Mouse (Mus musculus): ENCODE measurements around the gene Rpl18a. TPM values are rescaled to one million over a fixed set of nuclear protein-coding genes. Genes with fewer than 3 reads are reported as not detected.
A peak's percentile ranks its signal among the peaks of the same experiment; 100 is the strongest.

Gene Rpl18a
- polyA plus RNA-seq, 1 experiment from 2014 or later: 4,263 TPM

- peaks cover 12% of the 10 kb centered on the region for H3K36me3 ChIP-seq
- no peaks in the 10 kb centered on the region for H3K9me3 ChIP-seq
- peaks cover 31% of the 10 kb centered on the region for H3K27me3 ChIP-seq
- H3K4me2 ChIP-seq (replicated peaks): peak overlapping the region; percentile 96
- peak overlapping the region; percentile 70 for H3K9ac ChIP-seq
- peak overlapping the region; percentile 51 for H3K4me3 ChIP-seq
- WGBS: 3% methylated on average over 24 of the region's 24 CpGs
- peak overlapping the region; percentile 70 for H3K27ac ChIP-seq
- peak; percentile 4 for ATAC-seq (ENCODE audit: low FRiP score, low read depth)
- peaks cover 51% of the 10 kb centered on the region for H3K4me1 ChIP-seq
These were observed 32.4 kb downstream of the Rpl18a start for GRCm38 (mm10) chr8:70864712-70865221.

GRCm38 (mm10) chr8:70863956-70864711, 33.1 kb downstream of the Rpl18a start:
- H3K9ac ChIP-seq: peak overlapping the region; percentile 70
- peak overlapping the region; percentile 96 for H3K4me2 ChIP-seq (replicated peaks)
- ATAC-seq (ENCODE audit: low FRiP score, low read depth): no peak
- peaks cover 31% of the 10 kb centered on the region for H3K27me3 ChIP-seq
- H3K27ac ChIP-seq: 0 out of 2 replicates have a peak overlapping the region, but pooled peaks have one; percentile 70
- H3K4me1 ChIP-seq: peaks cover 48% of the 10 kb centered on the region
- H3K36me3 ChIP-seq: peaks cover 12% of the 10 kb centered on the region
- no peaks in the 10 kb centered on the region for H3K9me3 ChIP-seq
- under 1% methylated on average over 46 of the region's 46 CpGs for WGBS
- H3K4me3 ChIP-seq: peak overlapping the region; percentile 51

- ATAC-seq (ENCODE audit: low FRiP score, low read depth): no peak
- peaks cover 43% of the 10 kb centered on the region for H3K4me1 ChIP-seq
- H3K9ac ChIP-seq: peak within 1 kb of the TSS; percentile 70
- WGBS: under 1% methylated on average over 55 of the region's 55 CpGs
- H3K9me3 ChIP-seq: no peaks in the 10 kb centered on the region
- H3K27ac ChIP-seq: no peak within 1 kb of the TSS
- peaks cover 31% of the 10 kb centered on the region for H3K27me3 ChIP-seq
- H3K4me3 ChIP-seq: peak within 1 kb of the TSS; percentile 51
- H3K36me3 ChIP-seq: peaks cover 4% of the 10 kb centered on the region
- peak within 1 kb of the TSS; percentile 96 for H3K4me2 ChIP-seq (replicated peaks)
These were observed 34.2 kb downstream of the Rpl18a start, which contains the start of gene Kcnn1 for GRCm38 (mm10) chr8:70862824-70863641. Gene Kcnn1, minus strand, starts transcription at chr8:70863258.

- H3K36me3 ChIP-seq: peaks cover 4% of the 10 kb centered on the region; the same call in 1 of the 2 replicates
- 14% methylated on average over 4 of the region's 4 CpGs for WGBS
- H3K9ac ChIP-seq: 0 out of 2 replicates have a peak overlapping the region, but pooled peaks have one; percentile 73
- H3K4me2 ChIP-seq (replicated peaks): peak overlapping the region; percentile 85
- no peak for ATAC-seq (ENCODE audit: low FRiP score, low read depth)
- H3K4me1 ChIP-seq: peaks cover 31% of the 10 kb centered on the region
- peaks cover 14% of the 10 kb centered on the region for H3K27me3 ChIP-seq
- peak overlapping the region; percentile 54 for H3K4me3 ChIP-seq
- peak overlapping the region; percentile 39; the same call in 1 of the 2 replicates for H3K27ac ChIP-seq
- no peaks in the 10 kb centered on the region for H3K9me3 ChIP-seq
These were observed 39.7 kb downstream of the Rpl18a start for GRCm38 (mm10) chr8:70857516-70857915.

- H3K27ac ChIP-seq: no peak overlapping the region
- peak; percentile 72 for ATAC-seq (ENCODE audit: low FRiP score, low read depth)
These were observed 40.5 kb downstream of the Rpl18a start for GRCm38 (mm10) chr8:70856541-70857197.

GRCm38 (mm10) chr8:70856028-70856427, 41.2 kb downstream of the Rpl18a start:
- Histone ChIP-seq H3K27ac (no peak overlapping the region), H3K9ac (no peak overlapping the region; the same call in 1 of the 2 replicates), H3K4me1 (peaks cover 40% of the 10 kb centered on the region), H3K4me2 (replicated peaks) (peak overlapping the region; percentile 85), H3K4me3 (peak overlapping the region; percentile 54; the same call in 1 of the 2 replicates), H3K36me3 (peaks cover 6% of the 10 kb centered on the region; the same call in 1 of the 2 replicates), H3K9me3 (no peaks in the 10 kb centered on the region), H3K27me3 (no peaks in the 10 kb centered on the region)
- no peak for ATAC-seq (ENCODE audit: low FRiP score, low read depth)
- 64% methylated on average over 5 of the region's 5 CpGs for WGBS

More at GRCm38 (mm10) chr8:70856541-70857197, 40.5 kb downstream of the Rpl18a start:
- WGBS: 7% methylated on average over 33 of the region's 33 CpGs
- Histone ChIP-seq H3K4me1 (peaks cover 36% of the 10 kb centered on the region), H3K9ac (peak overlapping the region; percentile 73), H3K9me3 (no peaks in the 10 kb centered on the region), H3K4me3 (peak overlapping the region; percentile 54), H3K4me2 (replicated peaks) (peak overlapping the region; percentile 85), H3K27me3 (peaks cover 5% of the 10 kb centered on the region), H3K36me3 (peaks cover 6% of the 10 kb centered on the region; the same call in 1 of the 2 replicates)

GRCm38 (mm10) chr8:70853863-70854262, 43.3 kb downstream of the Rpl18a start:
- H3K27ac ChIP-seq: no peak overlapping the region
- H3K4me2 ChIP-seq (replicated peaks): no peak overlapping the region
- WGBS: 85% methylated on average over 2 of the region's 2 CpGs
- H3K4me1 ChIP-seq: peaks cover 40% of the 10 kb centered on the region
- H3K36me3 ChIP-seq: peaks cover 6% of the 10 kb centered on the region; the same call in 1 of the 2 replicates
- H3K9ac ChIP-seq: no peak overlapping the region
- H3K4me3 ChIP-seq: no peak overlapping the region
- ATAC-seq (ENCODE audit: low FRiP score, low read depth): no peak
- no peaks in the 10 kb centered on the region for H3K27me3 ChIP-seq
- no peaks in the 10 kb centered on the region for H3K9me3 ChIP-seq

DNA sequence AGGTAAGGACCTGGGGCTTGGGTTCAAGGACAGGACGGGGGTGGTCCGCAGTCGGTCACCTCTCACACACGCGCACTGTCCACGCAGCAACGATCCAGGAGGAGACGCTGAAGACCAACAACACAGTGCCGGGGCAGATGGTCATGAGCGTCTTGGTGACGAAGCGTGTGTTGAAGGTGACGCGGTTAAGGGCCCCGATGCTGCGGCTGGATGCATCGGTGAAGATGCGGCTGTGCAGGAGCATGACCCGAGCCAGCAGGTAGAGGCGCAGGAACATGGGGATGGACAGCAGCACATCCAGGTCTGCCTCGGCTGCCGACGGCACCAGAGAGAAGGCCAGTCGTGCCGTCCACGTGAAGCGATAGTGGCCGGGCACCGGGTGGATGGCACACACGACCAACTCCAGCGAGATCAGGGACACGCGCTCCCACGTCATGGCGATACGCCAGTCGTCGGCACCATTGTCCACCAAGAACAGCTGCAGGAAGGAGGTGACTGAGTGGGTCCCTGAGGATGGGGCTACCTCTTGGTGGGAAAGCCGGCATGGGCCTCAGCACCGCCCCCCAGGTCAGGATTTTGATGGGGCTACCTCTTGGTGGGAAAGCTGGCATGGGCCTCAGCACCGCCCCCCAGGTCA, 44.5 kb downstream of the Rpl18a start:
- Histone ChIP-seq H3K4me3 (no peak overlapping the region), H3K9ac (peak overlapping the region; percentile 50; the same call in 1 of the 2 replicates), H3K4me1 (peaks cover 30% of the 10 kb centered on the region), H3K27ac (no peak overlapping the region), H3K4me2 (replicated peaks) (no peak overlapping the region), H3K9me3 (no peaks in the 10 kb centered on the region), H3K36me3 (peaks cover 6% of the 10 kb centered on the region; the same call in 1 of the 2 replicates), H3K27me3 (peaks cover 1% of the 10 kb centered on the region; the same call in 1 of the 2 replicates)
- no peak for ATAC-seq (ENCODE audit: low FRiP score, low read depth)
- 90% methylated on average over 41 of the region's 41 CpGs for WGBS

GRCm38 (mm10) chr8:70851837-70852236, 45.4 kb downstream of the Rpl18a start:
- no peak overlapping the region for H3K4me2 ChIP-seq (replicated peaks)
- peaks cover 6% of the 10 kb centered on the region; the same call in 1 of the 2 replicates for H3K36me3 ChIP-seq
- peak; percentile 24; the same call in 1 of the 2 replicates for ATAC-seq (ENCODE audit: low FRiP score, low read depth)
- no peak overlapping the region for H3K4me3 ChIP-seq
- WGBS: 26% methylated on average over 6 of the region's 6 CpGs
- H3K9ac ChIP-seq: peak overlapping the region; percentile 50
- H3K27me3 ChIP-seq: peaks cover 4% of the 10 kb centered on the region
- no peaks in the 10 kb centered on the region for H3K9me3 ChIP-seq
- peak overlapping the region; percentile 15; the same call in 1 of the 2 replicates for H3K27ac ChIP-seq
- peaks cover 22% of the 10 kb centered on the region for H3K4me1 ChIP-seq

- peaks cover 6% of the 10 kb centered on the region; the same call in 1 of the 2 replicates for H3K36me3 ChIP-seq
- no peak overlapping the region for H3K4me2 ChIP-seq (replicated peaks)
- peaks cover 6% of the 10 kb centered on the region for H3K27me3 ChIP-seq
- no peak overlapping the region for H3K9ac ChIP-seq
- H3K4me1 ChIP-seq: peaks cover 15% of the 10 kb centered on the region
- H3K4me3 ChIP-seq: no peak overlapping the region
- H3K9me3 ChIP-seq: no peaks in the 10 kb centered on the region
- ATAC-seq (ENCODE audit: low FRiP score, low read depth): no peak
- WGBS: 83% methylated on average over 4 of the region's 4 CpGs
- no peak overlapping the region for H3K27ac ChIP-seq
These were observed 46.3 kb downstream of the Rpl18a start for GRCm38 (mm10) chr8:70850947-70851346.
